8 mouse cellular contexts compared by ENCODE assay signal in the genomic region with DNA sequence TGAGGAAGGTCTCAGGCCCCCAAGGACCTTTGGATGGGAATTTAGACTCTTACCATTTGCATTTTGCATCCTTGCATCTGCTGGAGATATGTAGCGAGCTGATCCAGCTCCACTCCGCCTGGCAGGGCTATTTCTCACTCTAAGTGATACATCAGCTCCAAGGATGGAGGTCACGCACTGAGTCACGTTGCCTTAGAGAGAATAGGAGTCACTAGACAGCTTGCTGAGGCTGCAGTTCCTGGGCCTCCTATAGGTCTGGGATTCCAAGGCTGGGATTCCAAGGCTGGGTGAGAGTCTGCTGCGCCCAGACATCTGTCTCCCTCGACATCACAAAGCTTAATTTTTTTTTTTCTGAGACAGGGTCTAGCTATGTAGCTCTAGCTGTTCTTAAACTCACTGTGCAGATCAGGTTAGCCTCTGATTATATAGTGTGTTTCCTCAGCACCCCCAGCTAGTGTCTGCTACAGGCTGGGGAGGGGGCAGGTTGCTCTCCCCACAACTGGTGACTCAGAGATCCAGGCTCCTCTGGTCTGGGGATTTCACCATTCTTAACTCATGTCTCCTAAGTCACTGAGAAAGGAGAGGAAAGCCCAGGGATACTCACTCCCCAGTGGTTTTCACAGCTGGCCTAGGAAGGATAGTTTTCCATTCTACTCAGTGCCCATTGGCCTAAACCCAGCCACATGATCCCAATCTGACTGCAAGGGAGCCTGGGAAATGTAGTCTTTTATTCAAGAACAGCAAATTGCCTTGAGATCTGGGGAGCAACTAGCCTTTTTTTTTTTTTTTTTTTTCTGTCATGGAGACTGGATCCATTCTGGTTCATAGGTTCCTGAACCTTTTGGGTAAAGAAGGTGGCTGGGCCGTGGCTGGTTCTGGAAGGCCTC.
A peak's percentile ranks its signal among the peaks of the same experiment; 100 is the strongest.
DNase-seq lines count a peak whose midpoint lies in the region; ATAC-seq lines count a peak whose summit lies in the region.

No protein-coding gene starts in this region.

- H3K36me3 ChIP-seq in kidney, embryonic 16.5 days (ENCODE audit: insufficient read depth, low read length) = no peaks in the 10 kb centered on the region
- H3K36me3 ChIP-seq in forebrain, embryonic 12.5 days (replicated peaks) = no peaks in the 10 kb centered on the region
- no peaks in the 10 kb centered on the region for H3K36me3 ChIP-seq in neural tube, embryonic 12.5 days

- 0 out of 2 replicates have a peak, but pooled peaks have one; percentile 62 for ATAC-seq in kidney, embryonic 16.5 days (ENCODE audit: low FRiP score, low TSS enrichment)
- peak; percentile 82 for ATAC-seq in forebrain, embryonic 12.5 days (ENCODE audit: low FRiP score)
- peak; percentile 77 for ATAC-seq in neural tube, embryonic 12.5 days (ENCODE audit: low FRiP score, low read depth)

- H3K4me1 ChIP-seq in kidney, embryonic 16.5 days (ENCODE audit: insufficient read depth, low read length) = no peaks in the 10 kb centered on the region
- H3K4me1 ChIP-seq in forebrain, embryonic 12.5 days = peaks cover 30% of the 10 kb centered on the region
- H3K4me1 ChIP-seq in neural tube, embryonic 12.5 days = peaks cover 25% of the 10 kb centered on the region

- WGBS in kidney, embryonic 16.5 days = 76% methylated on average over 7 of the region's 7 CpGs
- 86% methylated on average over 7 of the region's 7 CpGs for WGBS in forebrain, embryonic 12.5 days
- 78% methylated on average over 7 of the region's 7 CpGs for WGBS in neural tube, embryonic 12.5 days

- H3K27me3 ChIP-seq in kidney, embryonic 16.5 days (ENCODE audit: insufficient read depth, low read length) = no peaks in the 10 kb centered on the region
- peaks cover 14% of the 10 kb centered on the region for H3K27me3 ChIP-seq in forebrain, embryonic 12.5 days
- H3K27me3 ChIP-seq in neural tube, embryonic 12.5 days (replicated peaks) = 0 out of 2 replicates have a peak, but pooled peaks cover 4% of the 10 kb centered on the region

- DNase-seq in kidney, postnatal 4 days = no peak
- DNase-seq in adrenal gland, adult 2 months = peak; percentile 84
- DNase-seq in ovary, adult 18-20 months (ENCODE audit: low spot score) = no peak
- no peak for DNase-seq in urinary bladder, postnatal 14 days (ENCODE audit: low spot score)
- no peak for DNase-seq in spleen, postnatal 4 days (ENCODE audit: low spot score in 2 of 2)

- H3K9me3 ChIP-seq in kidney, embryonic 16.5 days (ENCODE audit: low read length) = no peaks in the 10 kb centered on the region
- no peaks in the 10 kb centered on the region for H3K9me3 ChIP-seq in forebrain, embryonic 12.5 days
- no peaks in the 10 kb centered on the region for H3K9me3 ChIP-seq in neural tube, embryonic 12.5 days

- no peak overlapping the region for H3K4me3 ChIP-seq in kidney, embryonic 16.5 days (ENCODE audit: low read length)
- no peak overlapping the region for H3K4me3 ChIP-seq in forebrain, embryonic 12.5 days (replicated peaks)
- H3K4me3 ChIP-seq in neural tube, embryonic 12.5 days = no peak overlapping the region

- H3K4me2 ChIP-seq in kidney, embryonic 16.5 days (replicated peaks; ENCODE audit: low read depth, low read length) = no peak overlapping the region
- no peak overlapping the region for H3K4me2 ChIP-seq in forebrain, embryonic 12.5 days
- H3K4me2 ChIP-seq in neural tube, embryonic 12.5 days (replicated peaks) = no peak overlapping the region

- H3K27ac ChIP-seq in kidney, embryonic 16.5 days (ENCODE audit: low read length) = no peak overlapping the region
- H3K27ac ChIP-seq in forebrain, embryonic 12.5 days = no peak overlapping the region
- H3K27ac ChIP-seq in neural tube, embryonic 12.5 days = no peak overlapping the region

- no peak overlapping the region for H3K9ac ChIP-seq in kidney, embryonic 16.5 days (replicated peaks; ENCODE audit: low read length)
- H3K9ac ChIP-seq in forebrain, embryonic 12.5 days = no peak overlapping the region
- no peak overlapping the region for H3K9ac ChIP-seq in neural tube, embryonic 12.5 days
